Mouse (Mus musculus) embryonic stem cell, embryonic (primary cell): ENCODE measurements around the gene Arhgef3.

Experiments
- CTCF ChIA-PET, 4 experiments: fragments of 300-600 bp in 2 of 4; fragments of 350-600 bp in 2 of 4; sonication (Branson Sonifier 250); formaldehyde crosslinking; loops; one replicate each; lab custom pipeline; 2022; ENCODE audit warnings: inconsistent platforms in 2 of 4; lab: Charles Lee
- POLR2A ChIA-PET, 4 experiments: fragments of 300-600 bp in 2 of 4; fragments of 350-600 bp in 2 of 4; sonication (Branson Sonifier 250); formaldehyde crosslinking; loops; one replicate each; lab custom pipeline; 2022; ENCODE audit warnings: antibody characterized with exemption in 4 of 4, inconsistent platforms in 1 of 4; lab: Charles Lee

Arhgef3 gene

DNA sequence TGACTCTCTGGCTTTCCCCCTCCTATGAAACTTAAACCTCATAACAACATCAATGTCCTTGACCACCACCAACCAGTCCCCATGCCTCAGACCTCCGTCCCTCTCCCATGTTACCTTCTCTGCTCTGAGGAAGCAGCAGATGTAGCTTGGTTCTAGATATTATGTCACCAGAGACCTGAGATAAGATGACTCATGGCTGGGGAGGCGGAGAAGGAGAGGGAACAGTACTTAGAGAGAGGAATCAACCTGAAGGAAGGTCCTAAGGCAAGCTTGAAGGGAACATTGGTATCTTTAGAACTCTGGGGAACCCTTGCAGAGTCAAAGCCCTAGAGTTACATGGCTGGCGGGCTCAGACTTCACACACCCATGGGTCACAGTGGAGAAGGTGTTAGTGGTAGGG is 25.3 kb downstream of the Arhgef3 start:
- ChIA-PET POLR2A (interaction anchor here in 2 of 4 experiments (0.6 to 3.5 kb wide), 6 partner anchors 9 to 298 kb away, joined by 3 to 19 read pairs (median 6); no protein-coding TSS in a partner anchor), CTCF (interaction anchor here in 1 of 4 experiments (0.6 kb wide), 1 partner anchor 32 kb away, joined by 3 read pairs; no protein-coding TSS in a partner anchor)

DNA sequence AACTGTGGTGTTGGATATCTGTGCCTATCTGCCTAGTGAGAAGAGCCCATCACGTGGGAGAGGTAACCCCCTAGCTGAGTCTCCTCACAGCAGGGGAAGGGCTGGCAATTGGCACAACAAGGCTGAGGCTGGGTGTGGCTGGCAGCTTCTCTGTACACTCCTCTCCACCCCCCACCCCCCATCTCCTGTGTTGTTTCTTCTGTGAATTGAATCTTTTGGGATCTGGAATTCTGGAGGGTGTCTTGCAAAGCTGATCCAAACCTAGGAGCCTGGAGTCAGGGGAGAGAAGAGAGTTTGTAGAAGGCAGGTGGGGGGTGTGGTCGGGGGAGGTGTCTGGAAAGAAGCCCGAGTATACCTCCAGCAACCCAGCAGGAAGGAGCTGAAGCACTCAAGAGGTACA is 26.8 kb downstream of the Arhgef3 start:
- CTCF ChIA-PET: interaction anchor here (0.6 to 1.1 kb wide), 4 partner anchors 43 to 704 kb away, joined by 3 to 5 read pairs (median 4); no protein-coding TSS in a partner anchor
- POLR2A ChIA-PET: interaction anchor here in 2 of 4 experiments (0.6 to 3.5 kb wide), 20 partner anchors 8 to 1450 kb away, joined by 3 to 19 read pairs (median 4); no protein-coding TSS in a partner anchor

DNA sequence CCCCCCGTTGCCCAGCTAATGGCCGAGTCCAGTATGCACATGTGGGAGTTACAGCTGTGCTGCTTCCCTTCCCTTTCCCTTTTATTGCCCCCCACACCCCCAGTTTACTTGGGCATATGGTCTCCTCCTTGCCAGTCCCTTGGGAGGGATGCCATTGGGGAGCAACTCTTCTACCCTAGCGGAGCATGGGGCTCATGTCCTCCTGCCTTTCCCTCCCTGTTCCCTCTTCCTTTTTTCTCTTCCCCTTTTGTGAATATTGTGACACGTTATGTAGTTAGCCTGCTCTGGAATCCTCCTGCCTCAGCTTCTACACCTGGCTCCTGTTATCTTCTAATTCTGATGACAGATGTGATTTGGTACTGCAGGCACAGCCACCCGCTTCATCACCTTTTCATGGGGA is 28.0 kb downstream of the Arhgef3 start:
- ChIA-PET POLR2A (interaction anchor here in 2 of 4 experiments (0.5 to 2.1 kb wide), 12 partner anchors 9 to 435 kb away, joined by 3 to 5 read pairs (median 4); partner anchors contain the start of gene Fam208a (in 1 of the 2)), CTCF (interaction anchor here in 3 of 4 experiments (0.6 to 1.4 kb wide), 5 partner anchors 32 to 113 kb away, joined by 3 to 5 read pairs (median 3); no protein-coding TSS in a partner anchor)

DNA sequence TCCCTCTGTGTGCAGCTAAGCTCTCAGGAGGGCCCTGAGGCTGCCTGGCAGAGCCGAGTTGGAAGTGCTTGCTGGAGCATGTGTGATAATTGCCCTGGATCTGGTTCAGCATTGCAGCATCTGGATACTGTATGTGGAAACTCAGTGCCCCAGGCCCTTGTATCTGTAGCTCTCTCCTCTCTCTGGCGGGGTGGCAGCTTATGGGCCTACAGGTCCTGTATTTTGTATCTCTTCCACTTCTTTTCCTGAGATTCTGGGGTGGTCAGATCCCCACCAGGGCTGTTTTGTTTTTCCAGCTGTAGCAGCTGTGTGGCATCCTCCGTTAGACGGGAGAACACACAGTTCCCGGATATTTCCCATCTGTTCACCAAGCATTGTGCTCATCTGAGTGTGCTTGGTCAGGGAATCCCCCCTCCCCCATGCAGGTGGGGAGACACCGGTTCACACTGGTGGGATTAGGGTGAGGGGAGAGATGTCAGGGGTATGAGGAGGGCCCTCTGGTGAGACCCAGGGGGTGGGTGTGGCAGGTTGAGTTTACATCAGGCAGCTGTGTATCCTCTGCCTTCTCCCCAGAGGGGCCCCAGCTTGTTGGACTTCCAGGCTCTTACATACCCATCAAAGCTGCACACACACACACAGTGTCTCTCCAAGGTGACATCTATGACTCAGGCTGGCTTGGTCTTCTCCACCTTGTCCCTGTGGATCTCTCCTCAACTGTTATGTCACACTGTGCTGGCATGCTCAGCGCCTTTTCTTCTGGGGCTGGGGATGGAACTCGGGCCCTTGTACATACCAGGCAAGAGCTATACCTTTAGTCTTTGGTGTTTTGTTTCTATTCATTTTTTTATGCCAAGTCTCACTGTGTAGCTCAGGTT is 30.7 kb downstream of the Arhgef3 start:
- ChIA-PET CTCF (interaction anchor here in 1 of 4 experiments (0.6 to 1.1 kb wide), 2 partner anchors 114 to 451 kb away, joined by 3 to 4 read pairs; no protein-coding TSS in a partner anchor), POLR2A (interaction anchor here (0.6 to 1.4 kb wide), 15 partner anchors 13 to 781 kb away, joined by 3 to 6 read pairs (median 3); partner anchors contain the start of genes Appl1 (in 1 of the 4) and Fam208a (in 1 of the 4))

DNA sequence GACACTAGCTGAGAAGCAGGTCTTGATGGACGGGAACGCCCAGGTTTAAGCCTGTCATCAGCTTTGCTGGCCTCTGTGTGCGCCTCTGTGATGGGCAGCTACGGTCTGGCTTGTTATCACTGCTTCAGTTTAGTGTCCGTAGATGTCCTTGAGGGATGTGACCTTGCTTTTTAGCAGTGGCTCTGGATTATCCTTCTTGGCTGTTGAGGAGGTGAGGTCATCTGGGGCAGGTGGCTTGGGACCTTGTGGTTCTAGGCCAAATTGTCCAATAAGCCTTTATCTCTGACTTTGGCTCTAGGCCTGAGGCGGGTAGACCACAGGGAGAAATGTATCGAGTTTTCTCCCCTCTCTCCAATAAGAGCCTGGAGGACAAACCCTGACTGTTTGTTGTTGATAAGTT is 33.0 kb downstream of the Arhgef3 start:
- POLR2A ChIA-PET: interaction anchor here in 2 of 4 experiments (0.6 to 1.1 kb wide), 2 partner anchors 11 to 435 kb away, joined by 3 read pairs; no protein-coding TSS in a partner anchor
- CTCF ChIA-PET: no interaction called here

DNA sequence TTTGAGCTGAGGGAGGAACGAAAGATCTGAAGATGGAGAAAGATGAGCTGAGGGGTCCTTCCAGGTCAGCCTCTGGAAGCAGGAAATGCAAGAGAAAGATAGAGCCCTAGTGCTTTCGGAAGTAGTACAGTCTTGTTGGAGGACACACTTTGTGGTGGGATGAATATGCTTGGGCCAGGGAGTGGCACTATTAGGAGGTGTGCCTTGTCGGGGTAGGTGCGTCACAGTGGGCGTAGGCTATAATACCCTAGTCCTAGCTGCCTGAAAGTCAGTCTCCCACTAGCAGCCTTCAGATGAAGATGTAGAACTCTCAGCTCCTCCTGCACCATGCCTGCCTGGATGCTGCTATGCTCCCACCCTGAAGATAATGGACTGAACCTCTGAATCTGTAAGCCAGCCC is 34.7 kb downstream of the Arhgef3 start:
- CTCF ChIA-PET: interaction anchor here in 1 of 4 experiments (0.6 kb wide), 1 partner anchor 97 kb away, joined by 5 read pairs; no protein-coding TSS in a partner anchor

DNA sequence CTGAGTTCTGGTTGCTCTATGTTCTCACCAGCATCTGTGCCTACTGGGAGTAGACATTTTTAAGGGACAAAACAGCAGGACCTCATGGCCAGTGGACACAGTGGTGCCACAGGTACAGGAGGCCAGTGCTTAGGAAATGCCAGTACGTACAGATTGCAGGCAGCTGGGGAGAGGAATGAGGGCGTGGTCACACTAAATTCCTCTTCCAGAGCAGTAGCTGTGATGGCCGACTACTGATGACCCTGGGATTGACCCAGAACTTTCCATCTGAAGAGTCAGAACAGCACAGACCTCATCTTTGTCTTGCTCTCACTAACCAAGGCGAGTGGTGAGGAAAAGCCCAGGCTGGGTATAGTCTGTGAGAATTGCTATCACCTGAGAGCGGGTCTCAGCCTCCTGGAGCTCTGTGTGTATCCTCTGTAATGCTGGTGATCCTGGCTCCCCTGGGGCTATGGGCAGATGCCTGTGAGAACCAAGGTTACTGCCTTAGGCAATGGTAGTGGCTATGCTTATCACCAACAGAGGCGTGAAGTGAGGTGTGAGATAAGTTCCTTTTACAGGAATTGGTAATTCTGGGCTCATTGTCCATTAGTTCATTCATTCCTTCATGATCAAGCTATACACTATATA is 35.4 kb downstream of the Arhgef3 start:
- ChIA-PET POLR2A (interaction anchor here in 2 of 4 experiments (0.7 to 3.9 kb wide), 11 partner anchors 9 to 279 kb away, joined by 3 to 22 read pairs (median 4); partner anchors contain the start of genes Fam208a (in 1 of the 2) and Il17rd (in 1 of the 2)), CTCF (interaction anchor here in 3 of 4 experiments (0.5 to 0.7 kb wide), 4 partner anchors 57 to 432 kb away, joined by 3 to 7 read pairs (median 3); no protein-coding TSS in a partner anchor)

More for the DNA sequence above, 34.7 kb downstream of the Arhgef3 start:
- POLR2A ChIA-PET: interaction anchor here in 3 of 4 experiments (0.6 to 3.9 kb wide), 5 partner anchors 9 to 53 kb away, joined by 3 to 22 read pairs (median 4); no protein-coding TSS in a partner anchor

DNA sequence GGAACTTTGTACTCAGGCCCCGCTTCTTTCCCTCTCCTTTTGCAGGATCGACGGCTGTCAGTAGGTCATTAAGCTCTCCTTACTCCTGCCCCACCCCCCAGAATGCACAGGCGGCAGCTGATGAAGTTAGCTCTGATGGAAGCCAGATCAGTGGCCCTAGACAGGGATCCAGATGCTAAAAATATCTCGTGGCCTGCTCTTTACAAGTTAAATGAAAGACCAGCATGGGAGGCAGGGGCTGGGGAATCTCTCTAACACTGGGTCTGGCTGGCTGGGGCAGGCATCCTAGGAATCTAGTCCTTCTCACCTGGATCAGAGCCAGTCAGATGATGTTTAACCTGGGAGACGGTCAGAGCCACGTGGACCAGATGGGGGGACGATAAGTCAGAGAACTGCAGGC is 36.7 kb downstream of the Arhgef3 start:
- ChIA-PET POLR2A (interaction anchor here in 3 of 4 experiments (0.6 to 3.9 kb wide), 15 partner anchors 8 to 307 kb away, joined by 3 to 22 read pairs (median 3); no protein-coding TSS in a partner anchor), CTCF (no interaction called here)

DNA sequence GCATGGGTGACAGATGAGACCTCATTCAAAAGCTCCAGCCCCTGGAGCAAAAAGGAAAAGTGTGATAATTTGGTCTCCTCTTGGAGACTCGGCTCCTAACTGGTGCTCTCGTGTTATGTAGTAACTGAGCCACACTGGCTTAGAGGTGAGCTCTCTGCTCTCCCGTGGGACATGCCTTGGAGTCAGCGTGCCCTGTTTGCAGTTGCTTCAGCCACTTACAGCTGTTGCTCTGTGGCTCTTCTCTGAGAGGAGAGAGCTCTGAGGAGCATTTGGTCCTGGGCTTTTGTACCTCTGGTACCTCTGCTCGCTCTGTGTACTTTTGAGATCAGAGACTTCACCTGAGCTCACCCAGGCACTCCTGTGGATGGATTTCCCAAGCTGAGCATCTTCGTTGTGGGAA is 40.4 kb downstream of the Arhgef3 start:
- CTCF ChIA-PET: interaction anchor here in 1 of 4 experiments (0.6 kb wide), 1 partner anchor 193 kb away, joined by 5 read pairs; no protein-coding TSS in a partner anchor
- POLR2A ChIA-PET: interaction anchor here in 1 of 4 experiments (0.8 to 1.3 kb wide), 2 partner anchors 17 to 25 kb away, joined by 3 read pairs; no protein-coding TSS in a partner anchor

DNA sequence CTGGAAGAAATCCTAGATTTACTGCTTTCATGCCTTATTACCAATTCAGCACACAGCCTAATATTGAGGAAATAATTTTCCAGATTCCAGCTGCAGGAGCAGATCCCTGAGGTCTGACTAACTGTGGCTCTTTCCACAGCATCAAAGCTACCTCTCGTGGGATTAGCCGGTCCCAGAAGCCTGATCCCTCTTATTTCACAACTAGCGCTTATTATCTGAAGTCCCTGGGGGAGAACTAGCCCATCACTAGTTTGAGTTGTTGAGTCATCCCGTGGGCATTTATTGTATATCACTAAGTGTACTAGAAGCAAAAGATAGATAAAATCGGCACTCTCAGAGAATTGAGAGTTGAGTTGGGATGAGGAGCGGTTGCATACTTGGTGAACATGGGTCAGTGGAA is 41.3 kb downstream of the Arhgef3 start:
- ChIA-PET POLR2A (interaction anchor here in 1 of 4 experiments (0.8 to 1.3 kb wide), 2 partner anchors 16 to 26 kb away, joined by 3 read pairs; no protein-coding TSS in a partner anchor), CTCF (no interaction called here)

DNA sequence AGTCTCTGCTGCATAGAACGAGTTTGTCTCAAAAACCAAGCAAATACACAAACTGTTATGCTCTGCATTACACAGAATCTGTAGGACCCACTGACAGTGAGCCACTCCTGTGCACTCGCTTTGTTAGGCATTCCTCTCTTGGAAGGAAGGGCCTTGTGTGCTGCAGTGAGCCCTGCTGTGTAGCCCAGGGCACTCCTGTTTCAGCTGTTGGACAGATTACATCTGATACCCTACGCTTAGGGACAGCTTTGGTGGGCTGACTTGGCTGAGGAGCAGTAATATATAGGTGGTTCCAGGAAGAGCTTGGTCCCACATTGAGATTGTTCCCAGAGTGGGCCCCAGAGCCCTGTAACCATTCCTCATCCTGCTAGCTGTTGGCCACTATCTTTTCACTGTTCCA is 43.4 kb downstream of the Arhgef3 start:
- POLR2A ChIA-PET: interaction anchor here in 3 of 4 experiments (0.5 to 2.1 kb wide), 7 partner anchors 11 to 187 kb away, joined by 3 to 5 read pairs (median 3); no protein-coding TSS in a partner anchor
- CTCF ChIA-PET: interaction anchor here in 2 of 4 experiments (0.5 to 1.2 kb wide), 3 partner anchors 29 to 112 kb away, joined by 3 to 4 read pairs (median 3); no protein-coding TSS in a partner anchor

DNA sequence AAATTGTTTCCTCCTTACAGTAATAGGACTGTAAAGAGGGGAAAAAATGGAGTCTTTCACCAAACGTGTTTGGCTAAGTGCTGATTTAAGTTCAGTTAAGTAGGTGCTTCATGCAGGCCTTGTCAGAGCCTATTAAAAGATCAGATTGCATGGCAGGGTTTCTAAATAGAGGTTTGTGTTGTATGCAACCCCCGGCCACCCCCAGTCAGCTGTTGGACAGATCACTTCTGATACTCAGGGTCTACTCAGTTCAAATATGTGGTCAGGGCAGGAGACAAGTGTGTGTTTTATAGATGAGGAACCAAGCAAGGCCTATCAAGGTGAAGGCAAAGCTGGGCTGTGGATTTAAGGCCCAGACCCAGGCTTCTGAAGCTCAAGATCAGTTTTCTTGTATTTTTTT is 44.1 kb downstream of the Arhgef3 start:
- POLR2A ChIA-PET: interaction anchor here in 3 of 4 experiments (0.5 to 2.1 kb wide), 6 partner anchors 12 to 186 kb away, joined by 3 to 5 read pairs (median 3); no protein-coding TSS in a partner anchor
- CTCF ChIA-PET: interaction anchor here in 2 of 4 experiments (0.5 to 1.2 kb wide), 3 partner anchors 28 to 113 kb away, joined by 3 to 4 read pairs (median 3); no protein-coding TSS in a partner anchor

DNA sequence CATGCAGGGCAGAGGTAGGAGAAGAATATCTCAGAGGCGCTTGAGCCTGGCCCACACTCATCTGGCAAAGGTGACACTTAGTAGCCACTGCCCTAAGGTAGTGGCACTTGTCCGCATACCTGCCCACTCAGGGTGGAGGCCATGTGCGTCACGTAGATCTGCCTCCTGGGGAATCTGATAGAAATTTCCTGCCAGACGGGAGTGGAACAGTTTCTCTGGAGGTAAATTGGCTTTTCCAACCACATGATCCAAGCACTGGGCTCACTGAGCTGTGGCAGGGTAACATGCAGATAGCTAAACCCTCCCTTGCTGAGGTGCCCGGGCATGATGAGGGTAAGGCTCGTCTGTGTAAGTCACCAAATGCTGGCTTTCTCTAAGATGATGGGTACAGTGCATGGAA is 46.1 kb downstream of the Arhgef3 start:
- ChIA-PET POLR2A (interaction anchor here in 3 of 4 experiments (0.7 to 1.6 kb wide), 3 partner anchors 10 to 43 kb away, joined by 3 to 4 read pairs (median 4); no protein-coding TSS in a partner anchor), CTCF (no interaction called here)

DNA sequence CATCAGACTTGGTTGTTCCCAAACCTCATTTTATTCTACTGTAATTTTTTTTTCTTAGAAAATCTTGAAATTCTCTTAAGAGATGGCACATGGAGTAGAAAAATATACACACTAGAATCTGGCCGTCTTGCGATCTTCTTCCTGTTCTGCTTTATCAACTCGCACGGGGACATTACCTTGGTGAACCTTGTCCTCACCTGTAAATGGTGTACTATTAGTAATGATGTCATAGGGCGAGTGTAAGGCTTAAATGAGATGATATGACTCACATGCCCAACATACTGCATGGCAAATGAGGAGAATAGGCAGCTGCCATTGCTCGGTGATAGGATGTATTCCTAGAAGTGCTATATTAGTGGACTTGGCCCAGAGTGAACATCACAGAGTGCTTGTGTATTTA is 49.9 kb downstream of the Arhgef3 start:
- ChIA-PET CTCF (interaction anchor here in 1 of 4 experiments (1.2 kb wide), 1 partner anchor 23 kb away, joined by 7 read pairs; no protein-coding TSS in a partner anchor), POLR2A (interaction anchor here in 1 of 4 experiments (0.8 kb wide), 1 partner anchor 99 kb away, joined by 3 read pairs; no protein-coding TSS in a partner anchor)

DNA sequence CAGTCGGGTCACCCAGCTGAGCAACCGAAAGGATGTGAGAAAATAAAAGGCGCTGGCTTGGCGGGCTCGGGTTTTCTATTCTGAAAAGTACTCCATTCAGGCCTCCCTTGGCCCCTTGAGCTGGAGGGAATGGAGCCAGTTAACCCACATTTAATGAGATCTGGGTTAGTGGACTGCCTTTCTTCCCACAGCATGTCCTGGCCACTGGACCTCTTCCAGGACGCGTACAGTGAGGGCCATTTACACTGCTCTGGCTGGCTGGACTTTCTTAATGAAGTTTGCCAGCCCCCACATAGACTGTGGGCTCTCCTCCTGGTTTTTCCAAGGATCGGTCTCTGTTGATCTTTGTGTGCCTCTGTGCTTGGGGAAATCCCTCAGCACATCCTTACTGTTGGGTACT is 52.1 kb downstream of the Arhgef3 start:
- POLR2A ChIA-PET: no interaction called here
- CTCF ChIA-PET: no interaction called here

DNA sequence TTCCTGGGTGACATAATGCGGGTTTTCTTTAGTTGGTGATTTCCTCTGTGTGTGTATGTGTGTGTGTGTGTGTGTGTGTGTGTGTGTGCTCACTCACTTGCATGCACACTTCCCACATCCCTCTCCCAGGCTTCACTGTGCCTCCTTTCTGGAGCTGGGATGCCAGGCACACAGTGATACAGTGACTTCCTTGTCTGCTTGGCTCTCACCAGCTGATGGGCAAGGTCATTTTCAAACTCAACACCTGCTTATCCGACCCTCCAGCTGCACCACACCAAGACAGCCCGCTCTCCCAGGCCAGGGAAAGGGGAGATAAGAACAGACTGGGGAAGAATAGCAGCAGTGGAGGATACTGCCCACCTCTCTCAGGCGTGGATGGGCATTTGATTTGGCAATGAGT is 52.5 kb downstream of the Arhgef3 start:
- POLR2A ChIA-PET: interaction anchor here in 2 of 4 experiments (0.6 to 1.4 kb wide), 2 partner anchors 15 to 52 kb away, joined by 3 read pairs; no protein-coding TSS in a partner anchor
- CTCF ChIA-PET: no interaction called here

DNA sequence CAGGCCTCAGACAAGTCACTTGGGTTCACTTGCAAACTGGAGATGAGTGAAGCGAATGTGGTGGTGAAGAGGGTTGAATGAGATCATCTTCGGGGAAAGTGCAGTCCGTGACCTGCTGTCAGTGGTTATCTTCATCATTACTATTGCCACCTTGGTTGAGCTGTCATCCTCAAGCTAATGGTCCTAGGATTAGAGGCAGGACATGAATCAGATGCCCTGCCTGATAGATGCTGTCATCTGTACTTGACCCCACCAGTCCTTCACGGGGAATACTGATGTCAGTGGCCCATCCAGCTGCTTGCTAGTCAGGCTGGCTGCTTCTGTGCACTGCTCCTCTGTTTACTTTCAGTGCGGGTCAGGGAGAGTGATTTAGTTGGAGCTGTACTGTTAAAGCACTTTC is 53.7 kb downstream of the Arhgef3 start:
- CTCF ChIA-PET: interaction anchor here in 2 of 4 experiments (0.6 to 1.8 kb wide), 2 partner anchors 14 to 36 kb away, joined by 3 to 5 read pairs; no protein-coding TSS in a partner anchor
- POLR2A ChIA-PET: interaction anchor here in 1 of 4 experiments (1.4 kb wide), 1 partner anchor 14 kb away, joined by 3 read pairs; no protein-coding TSS in a partner anchor
